ENCODE assay signal across 7 mouse cellular contexts in genomic region chr6:72824971-72825737, GRCm38 (mm10). TPM values are rescaled to one million over a fixed set of nuclear protein-coding genes. Genes with fewer than 3 reads are reported as not detected.
A peak's percentile ranks its signal among the peaks of the same experiment; 100 is the strongest.
DNase-seq lines count a peak whose midpoint lies in the region; ATAC-seq and TF ChIP-seq lines count a peak whose summit lies in the region.

No protein-coding gene starts in this region.

- H3K27me3 ChIP-seq in embryonic facial prominence, embryonic 12.5 days, result no peaks in the 10 kb centered on the region
- no peaks in the 10 kb centered on the region for H3K27me3 ChIP-seq in limb, embryonic 15.5 days

- peaks cover 4% of the 10 kb centered on the region; the same call in 1 of the 2 replicates for H3K9me3 ChIP-seq in embryonic facial prominence, embryonic 12.5 days
- no peaks in the 10 kb centered on the region for H3K9me3 ChIP-seq in limb, embryonic 15.5 days

- H3K36me3 ChIP-seq in embryonic facial prominence, embryonic 12.5 days, result no peaks in the 10 kb centered on the region
- H3K36me3 ChIP-seq in limb, embryonic 15.5 days, result no peaks in the 10 kb centered on the region

- peak; percentile 31 for DNase-seq in heart, postnatal 4 days
- peak; percentile 64 for DNase-seq in retina, postnatal 1 day
- DNase-seq in gastrocnemius, adult 8-10 months (ENCODE audit: low spot score in 2 of 2), result no peak
- DNase-seq in T-cell, adult 2 months (ENCODE audit: low spot score), result no peak

- H3K4me2 ChIP-seq in embryonic facial prominence, embryonic 12.5 days (replicated peaks), result peak overlapping the region; percentile 51
- peak overlapping the region; percentile 45 for H3K4me2 ChIP-seq in limb, embryonic 15.5 days

- TF ChIP-seq CTCF in bone marrow macrophage, adult 2 months (IDR thresholded peaks at IDR 0.05; ENCODE audit: low read depth, low read length), result no peak

- no peaks in the 10 kb centered on the region for H3K4me1 ChIP-seq in bone marrow macrophage, adult 2 months (ENCODE audit: control insufficient read depth, insufficient read depth, low read length)
- peaks cover 10% of the 10 kb centered on the region for H3K4me1 ChIP-seq in embryonic facial prominence, embryonic 12.5 days
- peaks cover 9% of the 10 kb centered on the region for H3K4me1 ChIP-seq in limb, embryonic 15.5 days

- WGBS in embryonic facial prominence, embryonic 12.5 days, result 7% methylated on average over 26 of the region's 26 CpGs
- 8% methylated on average over 26 of the region's 26 CpGs for WGBS in limb, embryonic 15.5 days

- no peak for ATAC-seq in embryonic facial prominence, embryonic 12.5 days (ENCODE audit: insufficient number of reproducible peaks, insufficient read depth, low FRiP score, low TSS enrichment)
- no peak; the same call in 1 of the 2 replicates for ATAC-seq in limb, embryonic 15.5 days (ENCODE audit: insufficient number of reproducible peaks, low FRiP score, low TSS enrichment, low read depth)

- peak overlapping the region; percentile 52 for H3K9ac ChIP-seq in embryonic facial prominence, embryonic 12.5 days
- no peak overlapping the region for H3K9ac ChIP-seq in limb, embryonic 15.5 days

- H3K4me3 ChIP-seq in bone marrow macrophage, adult 2 months (ENCODE audit: insufficient read depth, low read length), result peak overlapping the region; percentile 29
- H3K4me3 ChIP-seq in embryonic facial prominence, embryonic 12.5 days, result peak overlapping the region; percentile 28
- peak overlapping the region; percentile 25 for H3K4me3 ChIP-seq in limb, embryonic 15.5 days

- TF ChIP-seq POLR2A in bone marrow macrophage, adult 2 months (IDR thresholded peaks at IDR 0.05; ENCODE audit: borderline replicate concordance, low read depth, low read length), result no peak

- H3K27ac ChIP-seq in bone marrow macrophage, adult 2 months (ENCODE audit: insufficient read depth, low read depth, low read length), result no peak overlapping the region
- no peak overlapping the region for H3K27ac ChIP-seq in embryonic facial prominence, embryonic 12.5 days
- H3K27ac ChIP-seq in limb, embryonic 15.5 days, result no peak overlapping the region

RNA-seq across cellular contexts. Expression of gene Tcf7l1, which starts 36.1 kb away (rescaled TPM):
- 0.42 and 0.61 TPM in 2 replicates for polyA plus RNA-seq in bone marrow macrophage, adult 2 months (2012; ENCODE audit: insufficient read depth, insufficient read length, missing spikeins)
- 50.2 and 53.1 TPM in 2 replicates for polyA plus RNA-seq in embryonic facial prominence, embryonic 12.5 days (2016; fragmentation: Nextera tagmentation; extraction: Ambion mirVana)
- total RNA-seq in heart, postnatal 4 days (2021), result 10 to 100 TPM; 24.2 to 26.5 TPM
- polyA plus RNA-seq in limb, embryonic 15.5 days (2015; fragmentation: Nextera tagmentation; extraction: Ambion mirVana), result 34.8 and 39.0 TPM in 2 replicates
- 1 to 10 TPM; 3.0 to 5.0 (median 4.2) TPM for total RNA-seq in gastrocnemius, adult 8-10 months (2022)

Comparison
In these comparisons a context has a peak if more than half of its experiments do, and no peak if none do; other contexts are left out.
1. DNase-seq: peak in heart, postnatal 4 days (single experiment) and retina, postnatal 1 day (single experiment); none in gastrocnemius, adult 8-10 months (0 of 2) and T-cell, adult 2 months (single experiment).
2. RNA of gene Tcf7l1, which starts 36.1 kb away (polyA plus RNA-seq): 50.2 to 53.1 TPM in embryonic facial prominence, embryonic 12.5 days and 34.8 to 39.0 TPM in limb, embryonic 15.5 days; 0.42 to 0.61 TPM in bone marrow macrophage, adult 2 months; every median in the first group is over 10 times any median in the second.
3. Peak in every context shown above with its lines, with median percentiles within 50 percentile points of each other: H3K4me3 ChIP-seq.